Mouse (Mus musculus) cerebral cortex, adult 2 months (tissue): ENCODE data around the gene Pcnx.

ENCODE experiments used
- WGBS: fragments of 180-500 bp; shearing (Covaris S2); methylation state at CpG from one replicate; pipeline ENCODE4 v1.1.7; 2018; 5-methylcytosine and 5-hydroxymethylcytosine counted together

Gene Pcnx

DNA sequence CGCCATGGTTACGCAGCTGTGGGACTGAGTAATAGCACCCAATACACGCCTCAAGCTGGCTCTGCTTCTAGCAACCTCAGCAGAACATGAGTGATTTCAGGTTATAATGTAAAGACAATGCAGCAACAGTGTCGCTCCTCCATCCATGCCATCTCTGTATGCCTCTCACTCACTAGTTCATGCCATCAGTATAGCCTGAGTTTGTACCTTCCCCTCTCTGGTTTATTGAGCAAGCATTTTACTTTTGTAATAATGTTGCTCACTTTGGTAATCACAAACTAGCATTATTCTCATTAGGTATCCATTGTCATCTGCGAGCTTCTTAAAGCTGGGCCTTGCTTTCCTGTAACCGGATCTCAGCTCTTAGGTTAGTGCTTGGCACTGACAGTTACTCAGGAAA is 36.2 kb downstream of the Pcnx start:
- WGBS: 77% methylated on average over 6 of the region's 6 CpGs

DNA sequence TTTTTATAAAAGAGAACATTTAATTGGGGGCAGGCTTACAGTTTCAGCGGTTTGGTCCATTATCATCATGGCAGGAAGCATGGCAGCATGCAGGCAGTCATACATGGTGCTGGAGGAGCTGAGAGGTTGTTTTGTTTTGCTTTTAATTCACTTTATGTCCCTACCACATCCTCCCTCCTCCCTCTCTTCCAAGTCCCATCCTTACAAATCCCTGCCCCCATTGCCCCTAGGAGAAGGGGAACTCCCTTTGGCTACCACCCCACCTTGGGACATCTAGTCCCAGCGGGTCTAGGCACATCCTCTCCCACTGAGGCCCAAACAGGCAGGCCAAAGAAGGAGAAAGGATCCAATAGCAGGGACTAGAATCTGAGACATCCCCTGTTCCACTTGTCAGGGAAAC is 44.6 kb downstream of the Pcnx start:
- 91% methylated on average over 2 of the region's 2 CpGs for WGBS

DNA sequence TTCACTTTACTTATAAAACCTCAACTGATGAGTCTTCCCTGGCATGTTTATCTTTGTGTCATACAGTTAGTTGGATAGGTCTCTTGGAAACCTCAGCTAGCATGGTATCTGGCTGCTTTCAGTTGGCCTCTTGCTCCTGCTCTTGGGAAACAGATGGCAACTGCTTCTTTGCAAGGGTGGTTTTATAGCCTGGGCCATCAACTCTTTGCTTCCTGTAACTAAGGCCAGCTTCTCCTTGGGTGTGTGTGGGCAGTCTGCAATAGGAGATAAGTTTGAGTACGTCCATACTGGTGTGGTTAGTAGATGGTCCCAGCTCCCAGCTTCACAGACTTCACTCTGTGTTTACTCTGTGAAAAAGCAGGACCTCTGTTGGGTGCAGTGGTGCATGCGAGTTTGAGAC is 46.0 kb downstream of the Pcnx start:
- WGBS: 77% methylated on average over 2 of the region's 2 CpGs

DNA sequence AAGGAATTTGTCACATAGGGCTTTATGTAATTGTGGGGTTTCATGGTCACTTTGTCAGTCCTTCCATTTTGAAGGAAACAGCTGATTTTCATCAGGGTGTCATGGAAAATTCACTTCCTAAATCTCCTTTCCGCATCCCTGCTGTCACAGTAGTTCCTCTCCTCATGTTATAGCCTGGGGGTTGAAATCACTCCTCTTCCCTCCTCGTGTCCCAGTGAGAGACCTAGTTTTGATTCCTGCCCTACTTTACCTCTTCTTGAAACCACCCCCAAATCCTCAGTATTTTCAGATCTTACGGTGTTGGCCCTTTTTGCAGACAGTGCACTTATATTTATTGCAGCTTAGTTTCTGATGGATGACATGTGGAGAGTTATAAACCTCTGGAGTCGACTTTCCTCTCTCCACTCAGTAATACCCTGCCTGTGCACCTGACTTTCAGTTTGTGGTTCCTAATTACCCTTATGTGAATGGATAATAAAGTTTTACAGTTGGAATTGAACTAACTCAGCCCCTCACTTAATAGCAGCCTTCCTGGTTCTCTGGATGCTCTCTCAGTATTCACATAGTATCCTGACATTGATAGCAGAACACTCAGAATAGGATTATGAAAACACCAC is 48.0 kb downstream of the Pcnx start:
- WGBS: 39% methylated on average over 4 of the region's 4 CpGs

DNA sequence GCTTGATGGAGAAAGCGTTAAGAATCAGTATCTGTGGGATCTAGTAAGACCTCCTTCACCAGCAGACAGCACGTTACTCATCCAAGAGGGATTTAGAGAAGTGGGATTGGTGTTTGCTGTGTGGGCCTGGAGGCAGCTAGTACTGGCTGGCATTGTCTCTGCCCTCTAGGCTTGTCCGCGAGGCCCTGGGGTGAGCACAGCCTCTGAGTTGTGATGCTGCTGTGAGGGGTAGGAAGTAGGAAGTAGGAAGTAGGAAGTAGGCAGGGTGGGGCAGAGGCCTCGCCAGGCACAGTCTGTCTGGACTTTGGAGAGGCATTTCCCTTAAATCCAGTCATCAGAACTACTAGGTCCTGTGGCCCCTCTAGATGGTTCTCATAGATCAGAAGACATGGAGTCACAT is 50.6 kb downstream of the Pcnx start:
- WGBS: 69% methylated on average over 5 of the region's 5 CpGs

DNA sequence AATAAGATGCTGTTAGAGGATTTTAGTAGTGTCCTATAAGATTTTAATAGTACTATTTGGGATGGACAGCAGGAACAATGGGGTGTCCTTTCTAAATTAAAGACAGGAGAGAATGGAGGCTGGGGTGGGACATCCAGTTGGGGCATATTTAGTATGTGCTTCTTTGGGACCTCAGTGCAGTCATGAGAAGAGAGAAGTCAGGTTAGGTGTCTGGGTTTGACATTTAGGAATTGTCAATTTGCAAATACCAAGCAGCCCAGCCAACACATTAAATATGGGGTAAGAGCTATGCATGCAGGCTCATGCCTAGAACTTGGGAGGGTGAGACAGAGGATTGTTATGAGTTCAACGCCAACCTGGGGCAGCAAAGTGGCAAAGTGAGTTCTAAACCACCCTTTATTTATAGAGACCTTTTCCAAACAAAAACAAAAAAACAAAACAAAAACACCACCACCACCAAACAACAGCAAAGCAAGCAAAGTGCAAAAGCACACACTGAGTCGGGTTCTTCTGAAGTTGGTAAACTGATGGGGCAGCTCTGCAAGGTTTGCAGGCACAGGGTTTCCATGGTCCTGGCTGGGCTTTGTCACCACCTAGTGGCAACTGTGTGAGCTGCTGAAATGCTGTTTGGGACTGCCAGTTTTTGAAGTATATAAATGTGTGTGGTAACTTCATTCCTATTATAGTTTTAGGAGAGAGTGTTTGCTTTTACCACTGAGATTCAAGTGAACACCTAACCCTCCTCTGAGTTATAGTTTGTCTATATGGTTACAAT is 55.5 kb downstream of the Pcnx start:
- 50% methylated on average over 2 of the region's 2 CpGs for WGBS

DNA sequence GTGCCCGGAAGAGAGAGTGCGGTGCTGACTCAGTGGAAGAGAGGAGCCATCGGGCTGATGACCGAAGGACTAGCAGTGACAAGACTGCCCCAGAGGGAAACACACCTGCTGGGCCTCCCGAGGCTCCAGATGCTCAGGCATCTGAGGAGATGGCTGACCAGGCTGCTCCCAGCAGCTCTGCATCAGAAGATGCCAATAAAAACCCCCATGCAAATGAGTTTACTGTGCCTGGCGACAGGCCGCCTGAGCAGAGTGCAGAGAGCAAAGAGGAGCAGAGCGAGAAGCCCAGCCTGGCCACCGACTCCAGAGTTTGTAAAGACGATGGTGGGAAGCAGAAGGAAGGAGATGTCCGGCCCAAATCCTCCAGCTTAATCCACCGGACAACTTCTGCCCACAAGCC is 58.5 kb downstream of the Pcnx start:
- 64% methylated on average over 12 of the region's 12 CpGs for WGBS

DNA sequence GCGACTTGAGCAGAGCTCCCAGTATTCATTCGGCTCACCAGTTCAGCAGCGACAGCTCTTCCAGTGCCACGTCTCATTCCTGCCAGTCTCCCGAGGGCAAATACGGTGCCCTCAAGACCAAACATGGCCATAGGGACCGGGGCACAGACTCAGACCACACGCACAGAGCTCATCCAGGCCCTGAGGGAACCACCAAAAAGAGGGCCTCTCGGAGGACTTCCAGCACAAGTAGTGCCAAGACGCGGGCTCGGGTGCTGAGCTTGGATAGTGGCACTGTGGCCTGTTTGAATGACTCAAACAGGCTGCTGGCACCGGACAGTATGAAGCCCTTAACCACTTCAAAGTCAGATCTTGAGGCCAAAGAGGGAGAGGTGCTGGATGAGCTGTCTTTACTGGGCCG is 59.1 kb downstream of the Pcnx start:
- WGBS: 81% methylated on average over 14 of the region's 14 CpGs

DNA sequence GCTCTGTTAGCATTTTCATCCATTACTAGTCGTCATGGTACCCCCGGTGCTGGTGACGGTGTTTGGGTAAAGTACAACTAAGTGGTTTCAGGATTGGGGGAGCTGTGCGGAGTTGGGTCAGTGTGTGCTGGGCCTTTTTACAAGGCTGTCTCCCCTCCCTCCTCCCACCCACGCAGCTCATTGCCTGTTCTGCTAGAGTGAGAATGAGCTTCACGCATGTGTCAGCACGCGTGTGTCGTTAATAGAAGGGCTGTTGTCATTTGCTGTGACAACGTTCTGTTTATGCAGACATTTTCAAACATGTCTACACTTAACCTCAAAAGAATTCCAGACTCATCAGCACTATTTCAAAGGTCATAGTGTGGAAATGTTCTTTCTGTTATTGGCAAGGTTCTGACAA is 60.2 kb downstream of the Pcnx start:
- WGBS: 63% methylated on average over 10 of the region's 10 CpGs

DNA sequence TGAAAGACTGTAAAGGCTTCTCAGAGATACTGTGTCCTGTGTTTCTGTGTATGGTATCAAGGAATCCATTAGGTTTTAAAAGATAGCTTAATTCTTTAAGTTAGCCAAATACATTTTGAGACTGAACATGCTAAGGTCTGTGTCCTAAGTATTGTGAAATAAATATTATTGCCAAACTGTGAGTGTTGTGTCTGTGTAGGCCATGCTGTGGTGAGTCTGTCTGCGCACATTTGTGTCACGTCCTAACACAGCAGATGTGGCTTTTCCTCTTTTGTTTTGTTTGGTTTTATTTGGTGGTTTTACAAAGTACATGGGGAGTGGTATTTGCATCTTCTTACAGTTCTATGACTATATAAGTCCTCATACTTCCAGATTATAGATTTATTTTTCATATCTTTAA is 60.8 kb downstream of the Pcnx start:
- 79% methylated on average over 2 of the region's 2 CpGs for WGBS

DNA sequence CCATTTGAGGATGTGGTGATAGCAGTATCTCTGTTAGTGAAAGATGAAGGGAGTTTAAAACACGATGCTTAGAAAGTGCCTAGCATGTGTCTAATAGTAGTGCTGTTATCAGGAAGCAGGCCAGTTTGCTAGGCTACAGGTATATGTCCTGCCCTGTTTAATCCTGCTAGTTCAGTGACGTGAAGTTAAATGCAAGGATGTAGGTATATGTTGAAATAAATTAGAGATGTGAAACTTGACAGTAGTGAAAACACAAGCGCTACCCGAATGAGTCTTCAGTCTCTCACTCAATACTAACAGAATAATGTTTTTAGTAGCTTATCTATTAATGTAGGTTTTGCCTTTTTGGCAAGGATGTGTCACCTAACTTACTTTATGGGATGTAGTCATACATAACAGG is 62.0 kb downstream of the Pcnx start:
- WGBS: 82% methylated on average over 4 of the region's 4 CpGs

DNA sequence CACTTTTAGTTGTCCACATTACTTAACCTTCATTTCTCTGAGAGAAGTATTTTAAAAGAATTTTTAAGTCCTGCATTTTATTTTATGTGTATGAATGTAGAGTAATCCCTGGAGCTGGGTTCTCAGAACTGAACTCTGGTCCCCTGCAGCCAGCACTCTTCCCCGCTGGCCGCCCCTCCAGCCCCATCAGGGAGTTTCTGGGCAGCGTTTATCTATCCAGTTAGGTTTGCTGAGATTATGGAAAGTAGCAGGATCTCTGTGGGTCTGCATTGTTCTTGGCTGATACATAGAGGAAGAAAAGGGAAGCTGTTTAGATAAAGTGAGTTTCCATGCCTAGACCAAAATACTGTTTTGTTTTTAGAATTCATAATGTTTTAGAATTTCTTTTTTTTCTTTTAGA is 63.0 kb downstream of the Pcnx start:
- 61% methylated on average over 3 of the region's 3 CpGs for WGBS

DNA sequence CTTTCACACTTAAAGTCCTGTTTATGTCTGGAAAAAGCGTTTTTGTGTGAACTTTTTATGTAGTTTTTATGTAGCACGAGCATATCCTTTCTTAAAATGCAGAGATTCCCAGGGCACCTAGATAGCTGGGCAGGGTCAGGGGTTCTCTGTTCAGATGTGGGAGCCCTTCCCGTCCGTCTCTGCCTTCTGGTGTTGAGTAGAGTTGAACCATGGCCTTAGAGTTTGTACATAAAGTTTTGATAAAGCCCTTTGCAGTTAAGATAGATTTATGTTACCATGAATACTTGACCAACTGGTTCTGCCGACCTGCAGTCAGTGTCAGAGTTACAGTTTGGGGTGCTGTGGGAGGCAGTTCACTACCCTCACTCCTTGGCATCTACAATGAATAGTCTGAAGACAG is 67.3 kb downstream of the Pcnx start:
- 89% methylated on average over 5 of the region's 5 CpGs for WGBS

DNA sequence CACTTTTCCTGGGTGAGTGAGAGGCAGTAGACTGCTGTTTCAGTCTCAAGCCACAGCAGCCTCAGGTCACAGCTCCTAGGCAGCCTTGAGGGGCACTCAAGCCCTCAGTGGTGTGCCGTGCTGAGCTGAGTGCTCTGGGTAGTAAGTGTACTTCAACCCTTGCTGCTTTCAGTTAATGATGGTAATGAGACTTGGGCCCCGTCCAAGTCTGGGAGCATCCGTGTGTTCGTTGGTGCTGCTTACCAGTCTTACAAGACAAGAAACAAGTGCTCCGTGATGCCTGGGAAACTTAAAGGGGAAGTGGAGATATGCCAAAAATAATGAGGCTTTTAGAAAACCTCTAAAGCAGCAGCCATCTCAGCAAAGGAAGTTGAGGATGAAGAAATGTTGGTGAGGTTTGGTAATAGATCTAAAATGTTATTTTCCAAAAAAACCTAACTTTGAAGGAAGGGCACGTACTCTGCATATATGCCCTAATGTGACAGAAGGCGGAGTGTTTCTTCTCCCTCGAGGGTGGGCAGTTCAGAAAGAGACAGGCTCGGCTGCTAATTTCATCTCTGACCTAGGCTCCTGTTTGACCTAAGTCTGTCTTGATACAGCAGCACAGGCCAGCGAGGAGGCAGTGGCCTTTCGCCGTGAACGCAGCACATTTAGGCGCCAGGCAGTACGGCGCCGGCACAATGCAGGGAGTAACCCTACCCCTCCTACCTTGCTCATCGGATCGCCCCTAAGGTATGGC is 68.0 kb downstream of the Pcnx start:
- WGBS: 61% methylated on average over 19 of the region's 19 CpGs

DNA sequence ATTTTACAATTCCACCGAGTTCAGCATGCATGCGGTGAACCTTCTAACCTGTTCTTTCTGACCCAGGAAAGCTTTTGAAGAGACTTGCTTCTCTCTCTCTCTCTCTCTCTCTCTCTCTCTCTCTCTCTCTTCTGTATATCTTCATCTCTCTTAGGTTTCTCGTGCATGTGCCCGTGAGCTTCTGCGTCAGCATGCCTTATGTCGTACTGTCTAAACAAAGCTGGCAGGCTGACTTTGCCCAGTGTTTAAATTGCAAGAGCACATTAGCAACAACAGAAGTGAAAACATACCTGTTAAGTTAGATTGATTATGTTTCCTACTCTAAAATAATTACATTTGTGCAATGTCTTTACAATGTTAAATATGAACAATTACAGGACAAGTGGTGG is 68.6 kb downstream of the Pcnx start:
- WGBS: 66% methylated on average over 6 of the region's 6 CpGs

DNA sequence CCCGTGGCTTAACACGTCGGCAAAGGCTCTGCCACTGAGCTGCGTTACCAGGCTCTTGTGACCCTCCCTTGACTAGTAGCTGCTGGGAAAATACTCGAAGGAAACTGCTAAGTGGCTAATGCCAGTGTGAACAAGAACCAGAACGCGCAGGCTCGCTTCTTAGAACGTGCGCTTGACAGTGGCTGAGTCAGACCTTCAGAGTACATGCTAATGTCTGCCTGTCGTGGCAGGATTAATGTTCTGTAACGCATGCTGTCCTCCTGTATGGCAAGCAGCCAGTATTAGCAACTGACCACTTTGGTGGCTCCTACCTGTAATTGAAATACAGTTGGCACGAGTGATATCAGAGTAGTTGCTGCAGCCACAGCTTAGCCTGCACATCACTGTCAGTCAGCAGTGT is 72.2 kb downstream of the Pcnx start:
- WGBS: 73% methylated on average over 13 of the region's 13 CpGs

DNA sequence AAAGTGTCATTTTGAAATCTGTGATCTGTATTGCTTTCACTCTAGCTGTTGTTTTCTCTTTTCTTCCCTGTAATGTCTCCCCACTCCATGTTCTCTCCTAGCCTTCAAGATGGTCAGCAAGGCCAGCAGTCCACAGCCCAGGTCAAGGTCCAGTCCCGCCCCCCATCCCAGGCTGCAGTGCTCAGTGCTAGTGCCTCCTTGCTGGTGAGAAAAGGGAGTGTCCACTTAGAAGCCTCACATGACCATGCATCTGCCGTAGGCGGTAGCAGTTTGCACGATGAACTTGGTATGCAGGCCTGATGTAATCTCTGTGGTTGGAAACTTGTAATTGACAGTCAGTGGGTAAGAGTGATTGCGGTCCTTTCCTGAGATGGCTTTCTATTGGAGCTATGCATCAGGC is 73.6 kb downstream of the Pcnx start:
- WGBS: 88% methylated on average over 5 of the region's 5 CpGs

DNA sequence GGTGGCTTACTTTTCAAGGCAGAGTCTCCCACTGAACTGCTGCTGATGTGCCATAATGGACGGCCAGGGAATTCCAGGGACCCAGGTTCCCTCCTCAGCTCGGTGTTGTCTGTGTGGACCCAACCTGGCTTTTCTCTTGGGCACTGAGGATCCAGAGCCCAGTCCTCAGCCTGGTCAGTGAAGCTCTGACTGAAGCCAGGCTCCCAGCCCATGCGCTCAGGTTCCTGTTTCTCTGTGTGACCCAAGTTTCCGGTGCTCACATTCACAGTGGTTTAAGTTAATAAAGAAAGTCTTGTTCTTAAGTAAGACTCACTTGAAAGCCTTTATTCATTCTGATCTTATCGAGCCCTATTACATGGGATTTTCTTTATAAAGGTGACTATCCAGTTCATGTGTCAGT is 74.7 kb downstream of the Pcnx start:
- WGBS: 86% methylated on average over 5 of the region's 5 CpGs

DNA sequence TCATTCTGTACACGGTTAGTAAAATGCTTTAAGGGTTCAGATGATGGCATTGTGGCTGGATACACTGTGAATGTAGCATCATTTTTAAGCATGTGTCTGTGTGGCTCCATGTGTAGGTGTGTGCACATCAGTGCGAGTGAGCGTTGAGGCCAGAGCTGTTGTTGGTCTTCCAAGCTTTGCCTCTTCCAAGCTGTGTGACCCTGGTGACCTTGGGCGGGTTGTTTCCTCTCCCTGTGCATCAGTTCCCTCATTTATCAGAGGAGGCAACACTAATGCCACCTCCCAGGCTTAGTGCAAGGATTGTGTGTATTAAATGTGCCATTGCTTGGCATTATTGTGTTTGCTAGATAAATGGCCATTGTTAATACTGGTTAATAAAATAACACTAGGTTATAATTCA is 76.2 kb downstream of the Pcnx start:
- WGBS: 62% methylated on average over 4 of the region's 4 CpGs

DNA sequence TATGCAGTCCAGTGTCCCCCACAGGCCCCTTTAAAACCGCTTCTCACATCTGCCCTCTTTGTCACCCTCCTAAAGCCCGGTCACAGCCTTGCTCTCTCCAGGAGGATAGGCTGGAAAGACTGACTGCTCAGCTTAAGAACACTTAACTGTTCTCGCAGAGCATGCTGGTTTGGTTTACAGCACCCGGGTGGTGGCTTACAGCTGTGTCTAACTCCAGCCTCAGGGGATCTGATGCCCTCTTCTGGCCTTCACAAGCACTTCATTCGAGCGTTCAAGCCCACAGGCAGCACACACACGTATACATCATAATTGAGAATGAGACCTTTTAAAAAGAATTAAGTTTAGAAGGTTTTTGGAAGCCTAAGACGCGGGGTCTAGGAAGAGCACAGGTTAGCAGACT is 81.4 kb downstream of the Pcnx start:
- 93% methylated on average over 9 of the region's 9 CpGs for WGBS

DNA sequence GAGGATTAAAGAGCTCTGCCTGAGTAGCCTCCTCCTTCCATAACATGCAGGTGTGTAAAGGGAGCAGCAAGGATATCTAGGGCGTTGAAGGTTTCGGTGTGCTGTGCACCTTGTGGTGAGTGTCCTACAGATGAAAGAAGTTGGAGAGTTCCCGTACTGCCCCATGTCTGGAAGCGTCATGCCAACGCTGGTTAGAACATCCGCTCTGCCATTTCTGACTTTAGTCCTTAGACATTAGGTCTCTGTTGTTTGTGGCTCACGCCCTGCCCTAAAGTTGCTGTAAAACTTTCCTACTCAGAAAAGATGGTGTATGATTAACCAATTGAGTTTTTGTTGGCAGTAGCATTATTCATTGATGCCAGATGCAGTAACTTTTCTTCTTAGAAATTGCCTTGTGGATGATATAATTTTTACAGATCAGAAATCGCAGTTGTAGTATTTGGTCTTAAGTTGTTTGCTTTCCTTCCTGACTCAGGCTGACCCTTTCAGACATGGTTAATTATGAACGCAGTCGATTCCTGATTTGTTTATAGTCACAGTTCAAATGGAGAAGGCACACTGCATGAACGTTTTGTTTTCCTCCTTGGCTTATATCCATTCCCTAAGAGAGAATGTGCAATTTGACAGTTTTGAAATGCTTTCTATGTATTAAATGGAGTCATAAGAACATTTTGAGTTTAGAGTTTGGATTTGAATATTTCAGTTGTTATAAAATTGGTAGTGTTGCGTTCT is 83.7 kb downstream of the Pcnx start:
- 73% methylated on average over 12 of the region's 12 CpGs for WGBS

DNA sequence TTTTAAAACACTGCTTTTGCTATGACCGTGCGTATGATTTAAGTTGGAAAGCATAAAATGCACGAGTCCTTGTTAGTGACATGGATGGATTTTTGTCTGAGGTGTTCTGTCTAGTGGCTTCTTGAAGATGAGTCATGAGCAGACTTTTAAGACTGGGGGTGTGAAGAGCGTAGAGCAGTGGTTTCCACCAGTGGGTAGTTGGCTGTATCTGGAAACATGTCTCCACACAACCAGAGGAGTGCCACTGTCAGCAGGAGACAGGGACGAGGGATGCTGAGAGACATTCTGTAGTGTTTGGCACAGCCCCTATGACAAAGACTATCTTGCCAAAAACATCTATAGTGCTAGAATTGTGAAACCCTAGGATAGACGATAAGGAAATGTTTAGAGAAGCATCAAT is 89.2 kb downstream of the Pcnx start:
- WGBS: 48% methylated on average over 6 of the region's 6 CpGs
